Mouse (Mus musculus): Measurements from ENCODE around the gene Tmem254c. TPM values are rescaled to one million over a fixed set of nuclear protein-coding genes. Genes with fewer than 3 reads are reported as not detected.

Gene Tmem254c
- polyA plus RNA-seq, 1 experiment from 2014 or later: 41.0 TPM

Other genes starting within 250 kb of the Tmem254c start
- 13.1 and 13.9 TPM in 2 replicates for gene Anxa11, start 225.2 kb downstream of the Tmem254c start, polyA plus RNA-seq (2015; fragmentation: Nextera tagmentation; extraction: Ambion mirVana)
- gene Plac9a, start 164.3 kb downstream of the Tmem254c start, polyA plus RNA-seq (2015; fragmentation: Nextera tagmentation; extraction: Ambion mirVana): not detected in 2 replicates
- 2.4 and 2.6 TPM in 2 replicates for gene Tmem254a, start 139.7 kb downstream of the Tmem254c start, polyA plus RNA-seq (2015; fragmentation: Nextera tagmentation; extraction: Ambion mirVana)
- gene Cphx1, start 129.1 kb downstream of the Tmem254c start, polyA plus RNA-seq (2015; fragmentation: Nextera tagmentation; extraction: Ambion mirVana): 0.06 and 0.12 TPM in 2 replicates
- gene Duxbl1, start 88.8 kb downstream of the Tmem254c start, polyA plus RNA-seq (2015; fragmentation: Nextera tagmentation; extraction: Ambion mirVana): not detected in 2 replicates
- 5.4 and 7.9 TPM in 2 replicates for gene Gm9780, start 24.6 kb downstream of the Tmem254c start, polyA plus RNA-seq (2015; fragmentation: Nextera tagmentation; extraction: Ambion mirVana)
- not detected in 2 replicates for gene Cphx2, start 14.2 kb upstream of the Tmem254c start, polyA plus RNA-seq (2015; fragmentation: Nextera tagmentation; extraction: Ambion mirVana)
- not detected in 2 replicates for gene Cphx3, start 14.9 kb upstream of the Tmem254c start, polyA plus RNA-seq (2015; fragmentation: Nextera tagmentation; extraction: Ambion mirVana)
- 0.08 TPM in 1 of 2 replicates, not detected in the other for gene Duxbl2, start 51.0 kb upstream of the Tmem254c start, polyA plus RNA-seq (2015; fragmentation: Nextera tagmentation; extraction: Ambion mirVana)
- gene Plac9b, start 115.1 kb upstream of the Tmem254c start, polyA plus RNA-seq (2015; fragmentation: Nextera tagmentation; extraction: Ambion mirVana): 8.6 and 11.2 TPM in 2 replicates
- gene Tmem254b, start 139.7 kb upstream of the Tmem254c start, polyA plus RNA-seq (2015; fragmentation: Nextera tagmentation; extraction: Ambion mirVana): 30.3 and 32.9 TPM in 2 replicates
- not detected in 2 replicates for gene Duxbl3, start 190.6 kb upstream of the Tmem254c start, polyA plus RNA-seq (2015; fragmentation: Nextera tagmentation; extraction: Ambion mirVana)